Mouse (Mus musculus) small intestine, adult 2 months (tissue): ENCODE results near the gene Gngt1. TPM values are rescaled to one million over a fixed set of nuclear protein-coding genes. Genes with fewer than 3 reads are reported as not detected.

Experiments used
- H3K27ac ChIP-seq: fragments of 200-500 bp; 2 replicates; pipeline ENCODE4 v1.5.1; 2012; ENCODE audit warnings: low read depth, low read length, control low read depth, inconsistent platforms; ENCODE audit not compliant: insufficient read depth
- H3K27me3 ChIP-seq: fragments of 200-500 bp; 2 replicates; pipeline ENCODE4 v1.6.1; 2012; ENCODE audit warnings: mild to moderate bottlenecking, moderate library complexity, low read length, inconsistent platforms; ENCODE audit not compliant: control insufficient read depth, insufficient read depth
- H3K36me3 ChIP-seq: fragments of 200-500 bp; 2 replicates; pipeline ENCODE4 v1.6.1; 2012; ENCODE audit warnings: mild to moderate bottlenecking, low read length, control low read depth, inconsistent platforms; ENCODE audit not compliant: control insufficient read depth, insufficient read depth
- H3K4me1 ChIP-seq: fragments of 200-500 bp; 2 replicates; pipeline ENCODE4 v1.6.1; 2012; ENCODE audit warnings: low read length, inconsistent platforms, mixed read lengths; ENCODE audit not compliant: control insufficient read depth, insufficient read depth, insufficient read length
- H3K4me3 ChIP-seq: fragments of 200-500 bp; 2 replicates; pipeline ENCODE4 v1.5.1; 2012; ENCODE audit warnings: low read depth, mild to moderate bottlenecking, control low read depth, inconsistent platforms, low read length, moderate library complexity
- CTCF ChIP-seq: fragments of 200-500 bp; IDR thresholded peaks from 2 replicates; pipeline ENCODE4 v1.5.1; 2012; ENCODE audit warnings: low read depth, mild to moderate bottlenecking, control low read depth, inconsistent platforms, low read length, moderate library complexity, mixed read lengths; ENCODE audit not compliant: insufficient replicate concordance, insufficient read length; ENCODE audit errors: extremely low read depth
- POLR2A ChIP-seq: fragments of 200-500 bp; IDR thresholded peaks from 2 replicates; pipeline ENCODE4 v1.6.1; 2012; ENCODE audit warnings: low read depth, mild to moderate bottlenecking, control low read depth, inconsistent platforms, low read length, moderate library complexity
- WGBS: fragments of 180-500 bp; shearing (Covaris S2); methylation state at CpG from one replicate; pipeline ENCODE4 v1.1.7; 2018; 5-methylcytosine and 5-hydroxymethylcytosine counted together
- polyA plus RNA-seq: library from polyadenylated mRNA; depleted of rRNA; stranded (reverse); fragments of >200 nt; gene quantifications from 2 replicates; pipeline ENCODE4 v1.2.3, GENCODE M21; 2012; rRNA removed

Gene Gngt1
- polyA plus RNA-seq, 1 experiment, result not detected

- 67% methylated on average over 1 of the region's 1 CpGs for WGBS
- no peaks in the 10 kb centered on the region for H3K4me1 ChIP-seq
- no peak overlapping the region for H3K4me3 ChIP-seq
- no peaks in the 10 kb centered on the region for H3K27me3 ChIP-seq
- TF ChIP-seq CTCF (no peak), POLR2A (no peak)
- H3K27ac ChIP-seq, result no peak overlapping the region
- no peaks in the 10 kb centered on the region for H3K36me3 ChIP-seq
These were observed 29.1 kb downstream of the Gngt1 start for GRCm38 (mm10) chr6:4022645-4023044.

DNA sequence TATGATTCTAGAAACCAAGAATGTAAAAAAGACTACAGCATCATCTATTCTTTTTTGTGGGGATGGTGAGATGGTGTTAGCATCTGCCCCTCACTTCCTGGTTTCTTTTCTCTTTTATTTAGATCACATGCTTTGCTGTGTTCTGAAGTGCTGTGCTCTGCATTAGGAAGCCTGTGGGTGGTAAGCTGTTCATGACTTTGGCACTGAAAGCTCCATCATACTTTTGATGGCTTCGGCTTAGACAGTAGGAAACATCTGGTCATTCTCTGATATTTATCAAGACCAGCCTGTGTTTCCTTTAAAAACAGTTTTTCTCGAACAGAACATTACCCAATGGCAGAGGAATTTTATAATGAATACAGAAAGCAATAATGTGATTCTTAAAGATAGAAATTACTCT lies 32.8 kb downstream of the Gngt1 start:
- no peaks in the 10 kb centered on the region for H3K36me3 ChIP-seq
- no peak overlapping the region for H3K4me3 ChIP-seq
- no peak overlapping the region for H3K27ac ChIP-seq
- no peaks in the 10 kb centered on the region for H3K4me1 ChIP-seq
- H3K27me3 ChIP-seq, result no peaks in the 10 kb centered on the region
- TF ChIP-seq POLR2A, result no peak
- TF ChIP-seq CTCF, result no peak
- 57% methylated on average over 2 of the region's 2 CpGs for WGBS

DNA sequence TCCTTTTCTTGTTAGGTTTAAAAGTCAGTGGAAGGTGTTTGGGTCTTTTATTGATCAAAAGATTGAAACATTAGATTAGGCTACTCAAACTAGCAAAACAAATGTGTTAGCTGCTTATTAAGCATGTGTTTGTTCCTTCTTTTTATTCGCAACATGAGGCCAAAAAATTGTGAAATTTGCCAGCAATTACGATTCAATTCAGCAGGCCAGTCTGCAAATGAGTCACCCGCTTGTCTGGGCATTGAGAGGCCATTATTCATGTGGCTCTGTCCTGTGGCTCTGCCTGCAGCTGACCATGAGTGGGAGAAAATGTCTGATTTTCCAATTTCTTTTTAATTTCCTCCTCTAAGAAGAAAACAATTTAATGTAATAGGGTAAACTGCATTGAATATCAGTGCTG lies 37.4 kb downstream of the Gngt1 start:
- Histone ChIP-seq H3K4me1 (no peaks in the 10 kb centered on the region), H3K27ac (no peak overlapping the region), H3K36me3 (no peaks in the 10 kb centered on the region), H3K4me3 (no peak overlapping the region), H3K27me3 (no peaks in the 10 kb centered on the region)
- TF ChIP-seq POLR2A (no peak), CTCF (no peak)
- WGBS, result 76% methylated on average over 3 of the region's 3 CpGs

GRCm38 (mm10) chr6:4041821-4042220 lies 48.2 kb downstream of the Gngt1 start:
- Histone ChIP-seq H3K4me3 (no peak overlapping the region), H3K4me1 (no peaks in the 10 kb centered on the region), H3K36me3 (no peaks in the 10 kb centered on the region), H3K27ac (no peak overlapping the region), H3K27me3 (no peaks in the 10 kb centered on the region)
- 43% methylated on average over 1 of the region's 1 CpGs for WGBS
- TF ChIP-seq POLR2A, result no peak
- TF ChIP-seq CTCF, result no peak

Other genes with a start within 250 kb of the Gngt1 start
- not detected in 2 replicates for gene Calcr, start 229.1 kb upstream of the Gngt1 start, polyA plus RNA-seq
- gene Tfpi2, start 4.9 kb upstream of the Gngt1 start, polyA plus RNA-seq, result 0.23 and 0.39 TPM in 2 replicates
- 3.7 and 14.6 TPM in 2 replicates for gene Gng11, start 10.1 kb downstream of the Gngt1 start, polyA plus RNA-seq
- gene Bet1, start 93.2 kb downstream of the Gngt1 start, polyA plus RNA-seq, result 4.0 and 8.0 TPM in 2 replicates